Mouse (Mus musculus): ENCODE measurements around the gene Rcl1. TPM values are rescaled to one million over a fixed set of nuclear protein-coding genes. Genes with fewer than 3 reads are reported as not detected.

Rcl1 gene
- polyA plus RNA-seq, 1 experiment from 2014 or later: 61.5 TPM

DNA sequence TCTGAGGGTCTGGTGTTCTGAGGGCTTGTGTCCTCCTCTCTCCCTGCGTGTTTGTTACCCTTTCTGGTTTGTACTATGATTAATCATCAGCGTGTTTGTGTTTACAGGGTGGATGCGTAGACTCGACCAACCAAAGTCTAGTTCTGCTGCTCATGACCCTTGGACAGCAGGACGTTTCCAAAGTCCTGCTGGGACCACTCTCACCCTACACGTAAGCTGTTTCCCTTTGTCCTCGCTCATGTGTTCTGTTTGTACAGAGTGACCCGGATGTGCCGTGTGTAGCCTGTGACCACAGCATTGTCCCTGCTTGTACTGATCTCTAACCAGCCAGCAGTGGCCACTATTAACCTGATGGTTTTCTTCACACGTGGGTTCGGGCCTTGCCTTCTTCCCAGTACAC, 33.1 kb downstream of the Rcl1 start:
- no peak overlapping the region for H3K9ac ChIP-seq (replicated peaks)
- no peak overlapping the region for H3K4me2 ChIP-seq
- no peaks in the 10 kb centered on the region for H3K27me3 ChIP-seq
- no peak for ATAC-seq (ENCODE audit: insufficient number of reproducible peaks, insufficient read depth, low FRiP score, low TSS enrichment, low read depth)
- H3K4me1 ChIP-seq (replicated peaks): no peaks in the 10 kb centered on the region
- H3K36me3 ChIP-seq: peaks cover 72% of the 10 kb centered on the region
- H3K27ac ChIP-seq: no peak overlapping the region
- H3K9me3 ChIP-seq: no peaks in the 10 kb centered on the region
- 90% methylated on average over 11 of the region's 11 CpGs for WGBS
- no peak overlapping the region for H3K4me3 ChIP-seq (replicated peaks)

- H3K9ac ChIP-seq (replicated peaks): no peak overlapping the region
- no peak overlapping the region for H3K4me2 ChIP-seq
- H3K4me1 ChIP-seq (replicated peaks): no peaks in the 10 kb centered on the region
- WGBS: 90% methylated on average over 11 of the region's 11 CpGs
- H3K36me3 ChIP-seq: peaks cover 62% of the 10 kb centered on the region
- no peak overlapping the region for H3K27ac ChIP-seq
- H3K9me3 ChIP-seq: no peaks in the 10 kb centered on the region
- H3K27me3 ChIP-seq: no peaks in the 10 kb centered on the region
- ATAC-seq (ENCODE audit: insufficient number of reproducible peaks, insufficient read depth, low FRiP score, low TSS enrichment, low read depth): no peak
- H3K4me3 ChIP-seq (replicated peaks): no peak overlapping the region
These were observed 34.1 kb downstream of the Rcl1 start for GRCm38 (mm10) chr19:29135172-29135736.

DNA sequence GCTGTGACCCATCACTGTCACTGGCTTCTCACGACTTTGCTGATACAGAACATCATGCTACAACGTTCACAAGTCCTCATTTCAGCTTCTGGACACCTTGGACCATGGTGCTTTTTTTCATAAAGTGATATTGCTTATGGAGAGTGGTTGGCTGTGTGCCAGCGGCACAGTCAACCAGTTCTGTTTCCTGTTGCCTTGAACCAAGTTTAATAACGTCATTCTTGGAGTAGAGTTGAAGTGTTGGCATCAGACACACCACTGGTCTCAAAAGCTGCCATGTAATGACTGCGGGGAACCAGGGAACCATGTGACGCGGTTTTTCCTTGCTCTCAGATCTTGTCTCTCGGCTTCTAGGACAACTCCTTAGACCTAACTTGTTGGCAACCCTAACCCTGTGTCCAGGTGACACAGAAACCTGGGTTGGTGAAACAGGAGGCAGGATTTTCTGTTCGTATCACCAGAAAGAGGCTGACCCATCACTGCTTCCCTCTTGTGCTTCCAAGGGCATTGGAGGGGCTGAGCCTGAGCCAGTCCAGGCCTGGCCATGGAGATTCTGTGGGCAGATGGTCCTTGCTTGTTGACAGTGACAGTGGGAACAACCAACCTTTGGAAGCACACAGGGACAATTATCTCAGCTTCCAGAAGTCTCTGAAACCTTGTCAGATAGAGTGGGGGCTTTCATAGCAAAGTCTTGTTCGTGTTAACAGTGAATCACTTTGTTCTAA, 37.5 kb downstream of the Rcl1 start:
- H3K9ac ChIP-seq (replicated peaks): no peak overlapping the region
- ATAC-seq (ENCODE audit: insufficient number of reproducible peaks, insufficient read depth, low FRiP score, low TSS enrichment, low read depth): no peak
- 89% methylated on average over 10 of the region's 10 CpGs for WGBS

GRCm38 (mm10) chr19:29139699-29140456, 38.7 kb downstream of the Rcl1 start:
- no peak for ATAC-seq (ENCODE audit: insufficient number of reproducible peaks, insufficient read depth, low FRiP score, low TSS enrichment, low read depth)
- Histone ChIP-seq H3K27me3 (no peaks in the 10 kb centered on the region), H3K9ac (replicated peaks) (no peak overlapping the region), H3K36me3 (peaks cover 53% of the 10 kb centered on the region), H3K4me2 (no peak overlapping the region), H3K4me1 (replicated peaks) (no peaks in the 10 kb centered on the region), H3K27ac (no peak overlapping the region), H3K4me3 (replicated peaks) (no peak overlapping the region), H3K9me3 (no peaks in the 10 kb centered on the region)
- WGBS: 87% methylated on average over 10 of the region's 10 CpGs

More for the DNA sequence above, 37.5 kb downstream of the Rcl1 start:
- Histone ChIP-seq H3K4me3 (replicated peaks) (no peak overlapping the region), H3K27me3 (no peaks in the 10 kb centered on the region), H3K36me3 (peaks cover 54% of the 10 kb centered on the region), H3K4me2 (no peak overlapping the region), H3K9me3 (no peaks in the 10 kb centered on the region), H3K27ac (no peak overlapping the region), H3K4me1 (replicated peaks) (no peaks in the 10 kb centered on the region)

GRCm38 (mm10) chr19:29140933-29141332, 39.8 kb downstream of the Rcl1 start:
- Histone ChIP-seq H3K27me3 (no peaks in the 10 kb centered on the region), H3K4me3 (replicated peaks) (no peak overlapping the region), H3K9me3 (no peaks in the 10 kb centered on the region), H3K4me2 (no peak overlapping the region), H3K27ac (no peak overlapping the region), H3K4me1 (replicated peaks) (no peaks in the 10 kb centered on the region), H3K36me3 (peaks cover 53% of the 10 kb centered on the region), H3K9ac (replicated peaks) (no peak overlapping the region)
- 94% methylated on average over 16 of the region's 16 CpGs for WGBS
- no peak for ATAC-seq (ENCODE audit: insufficient number of reproducible peaks, insufficient read depth, low FRiP score, low TSS enrichment, low read depth)

DNA sequence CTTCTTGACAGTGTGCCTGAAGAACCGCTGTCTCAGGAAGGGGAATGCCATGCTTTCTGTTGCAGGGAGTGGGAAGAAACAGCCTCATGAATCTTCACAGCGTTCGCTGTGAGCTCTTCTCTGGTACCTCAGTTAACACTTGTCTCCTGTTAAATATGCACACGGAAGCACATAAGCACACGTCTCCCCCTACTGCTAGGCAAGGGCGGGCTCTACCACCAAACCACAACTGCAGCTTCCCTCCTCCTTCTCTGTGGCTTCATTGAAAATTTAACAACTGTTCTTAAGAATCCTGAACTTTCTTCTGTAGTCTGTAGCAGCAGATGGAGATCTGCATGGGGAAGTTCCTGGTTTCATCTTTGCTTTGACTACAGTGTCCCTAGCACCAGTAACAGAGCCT, 41.1 kb downstream of the Rcl1 start:
- WGBS: 83% methylated on average over 6 of the region's 6 CpGs
- H3K36me3 ChIP-seq: peaks cover 49% of the 10 kb centered on the region
- no peak for ATAC-seq (ENCODE audit: insufficient number of reproducible peaks, insufficient read depth, low FRiP score, low TSS enrichment, low read depth)

DNA sequence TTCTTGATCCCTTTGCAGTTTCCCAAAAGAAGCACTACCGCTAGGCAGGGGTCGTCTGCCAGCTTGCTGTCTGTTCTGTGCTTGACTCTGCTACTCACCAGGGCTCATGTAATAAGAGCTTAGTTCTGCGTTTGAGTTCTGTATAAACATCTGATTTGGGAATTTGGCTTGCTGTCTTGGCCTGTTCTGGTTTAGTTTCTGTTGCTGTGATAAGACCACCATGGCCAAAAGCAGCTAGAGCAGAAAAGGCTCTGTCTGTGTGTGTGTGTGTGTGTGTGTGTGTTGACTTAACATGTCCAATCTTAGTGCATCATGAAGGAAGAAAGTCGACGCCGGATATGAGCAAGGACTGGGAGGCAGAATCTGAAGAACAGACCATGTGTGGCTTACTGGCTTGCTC, 44.2 kb downstream of the Rcl1 start:
- Histone ChIP-seq H3K9me3 (no peaks in the 10 kb centered on the region), H3K36me3 (peaks cover 38% of the 10 kb centered on the region; the same call in 1 of the 2 replicates), H3K4me2 (no peak overlapping the region), H3K9ac (replicated peaks) (no peak overlapping the region), H3K4me3 (replicated peaks) (no peak overlapping the region), H3K27me3 (no peaks in the 10 kb centered on the region), H3K27ac (no peak overlapping the region), H3K4me1 (replicated peaks) (peaks cover 7% of the 10 kb centered on the region; the same call in 1 of the 2 replicates)
- WGBS: 90% methylated on average over 6 of the region's 6 CpGs
- ATAC-seq (ENCODE audit: insufficient number of reproducible peaks, insufficient read depth, low FRiP score, low TSS enrichment, low read depth): no peak

More for the DNA sequence above, 41.1 kb downstream of the Rcl1 start:
- H3K4me1 ChIP-seq (replicated peaks): no peaks in the 10 kb centered on the region
- no peaks in the 10 kb centered on the region for H3K9me3 ChIP-seq
- no peak overlapping the region for H3K9ac ChIP-seq (replicated peaks)
- H3K4me2 ChIP-seq: no peak overlapping the region
- H3K4me3 ChIP-seq (replicated peaks): no peak overlapping the region
- H3K27me3 ChIP-seq: no peaks in the 10 kb centered on the region
- no peak overlapping the region for H3K27ac ChIP-seq

DNA sequence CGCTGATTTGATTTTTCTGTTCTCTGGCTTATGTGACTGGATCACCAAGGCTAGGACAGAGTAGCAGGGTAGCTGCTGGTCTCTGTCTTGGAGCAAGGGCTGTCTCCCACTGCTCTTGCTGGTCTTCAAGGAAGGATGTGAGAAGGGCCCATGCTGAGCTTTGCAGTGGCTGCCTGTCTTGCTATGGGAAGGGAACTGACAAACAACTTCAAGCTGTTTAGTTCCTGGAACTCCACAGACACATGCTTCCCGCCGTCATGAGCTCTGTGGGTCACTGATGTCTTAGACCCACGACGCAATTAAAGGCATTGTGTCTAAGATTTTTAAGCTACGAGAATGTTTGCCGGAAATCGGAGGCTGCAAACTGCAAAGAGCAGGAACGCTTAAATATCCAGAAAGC, 45.6 kb downstream of the Rcl1 start:
- Histone ChIP-seq H3K4me3 (replicated peaks) (no peak overlapping the region), H3K36me3 (peaks cover 30% of the 10 kb centered on the region; the same call in 1 of the 2 replicates), H3K9ac (replicated peaks) (no peak overlapping the region), H3K4me2 (no peak overlapping the region), H3K9me3 (no peaks in the 10 kb centered on the region), H3K4me1 (replicated peaks) (peaks cover 7% of the 10 kb centered on the region; the same call in 1 of the 2 replicates), H3K27me3 (no peaks in the 10 kb centered on the region), H3K27ac (no peak overlapping the region)
- WGBS: 91% methylated on average over 9 of the region's 9 CpGs
- ATAC-seq (ENCODE audit: insufficient number of reproducible peaks, insufficient read depth, low FRiP score, low TSS enrichment, low read depth): no peak

DNA sequence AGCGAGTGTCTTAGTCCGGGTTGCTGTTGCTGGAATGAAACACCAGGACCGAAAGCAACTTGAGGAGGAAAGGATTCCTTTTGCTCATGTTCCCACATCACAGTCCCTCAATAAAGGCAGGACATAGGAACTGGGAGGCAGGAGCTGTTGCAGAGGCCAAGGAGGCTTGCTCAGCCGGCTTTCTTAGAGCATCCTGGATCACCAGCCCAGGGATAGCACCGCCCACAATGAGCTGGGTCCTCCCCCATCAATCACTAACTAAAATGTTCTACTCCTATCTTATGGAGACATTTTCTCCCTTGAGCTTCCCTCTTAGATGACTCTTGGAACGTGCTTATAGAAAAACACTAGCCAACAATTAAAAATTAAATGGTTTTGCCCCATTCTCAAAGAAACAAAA, 48.4 kb downstream of the Rcl1 start:
- H3K36me3 ChIP-seq: peaks cover 7% of the 10 kb centered on the region; the same call in 1 of the 2 replicates
- ATAC-seq (ENCODE audit: insufficient number of reproducible peaks, insufficient read depth, low FRiP score, low TSS enrichment, low read depth): no peak
- no peak overlapping the region for H3K9ac ChIP-seq (replicated peaks)
- no peaks in the 10 kb centered on the region for H3K27me3 ChIP-seq
- 60% methylated on average over 6 of the region's 6 CpGs for WGBS
- H3K4me2 ChIP-seq: no peak overlapping the region
- H3K27ac ChIP-seq: no peak overlapping the region
- no peaks in the 10 kb centered on the region for H3K9me3 ChIP-seq
- peaks cover 7% of the 10 kb centered on the region; the same call in 1 of the 2 replicates for H3K4me1 ChIP-seq (replicated peaks)
- no peak overlapping the region for H3K4me3 ChIP-seq (replicated peaks)

DNA sequence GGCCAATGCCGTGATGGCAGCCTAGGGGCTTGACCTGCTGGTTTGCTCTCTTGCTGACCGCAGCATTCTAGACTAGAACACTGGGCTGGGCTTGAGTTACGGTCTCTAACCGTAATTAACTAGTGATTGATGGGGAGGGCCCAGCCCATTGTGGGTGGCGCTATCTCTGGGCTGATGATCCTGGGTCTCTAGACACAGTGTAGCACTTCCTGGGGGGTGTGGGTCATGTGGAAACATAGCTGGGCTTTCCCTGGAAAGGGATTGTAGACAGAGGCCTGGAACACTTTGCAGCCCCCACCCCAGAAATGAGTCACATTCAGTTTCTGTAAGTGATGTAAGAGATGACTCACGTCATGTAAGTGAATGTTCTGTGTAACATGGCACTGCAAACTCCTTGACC, 48.9 kb downstream of the Rcl1 start:
- 42% methylated on average over 6 of the region's 6 CpGs for WGBS
- H3K4me1 ChIP-seq (replicated peaks): peaks cover 7% of the 10 kb centered on the region; the same call in 1 of the 2 replicates
- no peak overlapping the region for H3K9ac ChIP-seq (replicated peaks)
- no peak overlapping the region for H3K4me3 ChIP-seq (replicated peaks)
- H3K9me3 ChIP-seq: no peaks in the 10 kb centered on the region
- no peak overlapping the region for H3K4me2 ChIP-seq
- no peak overlapping the region for H3K27ac ChIP-seq
- no peak for ATAC-seq (ENCODE audit: insufficient number of reproducible peaks, insufficient read depth, low FRiP score, low TSS enrichment, low read depth)
- no peaks in the 10 kb centered on the region for H3K27me3 ChIP-seq
- H3K36me3 ChIP-seq: peaks cover 5% of the 10 kb centered on the region; the same call in 1 of the 2 replicates

- ATAC-seq (ENCODE audit: insufficient number of reproducible peaks, insufficient read depth, low FRiP score, low TSS enrichment, low read depth): no peak
These were observed 50.3 kb downstream of the Rcl1 start for GRCm38 (mm10) chr19:29151443-29151842.

More at GRCm38 (mm10) chr19:29151443-29151842, 50.3 kb downstream of the Rcl1 start:
- no peak overlapping the region for H3K4me2 ChIP-seq
- no peaks in the 10 kb centered on the region for H3K27me3 ChIP-seq
- H3K36me3 ChIP-seq: no peaks in the 10 kb centered on the region
- peaks cover 7% of the 10 kb centered on the region; the same call in 1 of the 2 replicates for H3K4me1 ChIP-seq (replicated peaks)
- no peak overlapping the region for H3K9ac ChIP-seq (replicated peaks)
- 92% methylated on average over 2 of the region's 2 CpGs for WGBS
- no peaks in the 10 kb centered on the region for H3K9me3 ChIP-seq
- no peak overlapping the region for H3K27ac ChIP-seq
- H3K4me3 ChIP-seq (replicated peaks): no peak overlapping the region
